Mouse (Mus musculus) small intestine, adult 2 months (tissue): ENCODE measurements at regions not wholly inside any gene's neighbourhood (a gene's known extent, or its start where the extent isn't known, plus 50 kb on each side); places are given as distances from the start of the nearest gene placed in this dataset.

Experiments used
- CTCF ChIP-seq: fragments of 200-500 bp; IDR thresholded peaks from 2 replicates; pipeline ENCODE4 v1.5.1; 2012; ENCODE audit warnings: low read depth, mild to moderate bottlenecking, control low read depth, inconsistent platforms, low read length, moderate library complexity, mixed read lengths; ENCODE audit not compliant: insufficient replicate concordance, insufficient read length; ENCODE audit errors: extremely low read depth
- POLR2A ChIP-seq: fragments of 200-500 bp; IDR thresholded peaks from 2 replicates; pipeline ENCODE4 v1.6.1; 2012; ENCODE audit warnings: low read depth, mild to moderate bottlenecking, control low read depth, inconsistent platforms, low read length, moderate library complexity

- TF ChIP-seq CTCF (no peak), POLR2A (no peak)
These were observed 200.3 kb downstream of the Rap2a start for GRCm38 (mm10) chr14:120678533-120678932.
